Mouse (Mus musculus) heart, adult 8-10 months (tissue): Measurements from ENCODE around the gene Shisa6. TPM values are rescaled to one million over a fixed set of nuclear protein-coding genes. Genes with fewer than 3 reads are reported as not detected.

ENCODE experiments used
- DNase-seq: peaks from one replicate; pipeline ENCODE4 v3.0.0; 2022; ENCODE audit warnings: low spot score
- total RNA-seq, 4 experiments: library from RNA; stranded (reverse); gene quantifications; 2 replicates each; pipeline ENCODE4 v1.2.4; 2022

Gene Shisa6
- total RNA-seq, 4 experiments from 2014 or later: 0.60 to 3.3 (median 1.4) TPM

DNA sequence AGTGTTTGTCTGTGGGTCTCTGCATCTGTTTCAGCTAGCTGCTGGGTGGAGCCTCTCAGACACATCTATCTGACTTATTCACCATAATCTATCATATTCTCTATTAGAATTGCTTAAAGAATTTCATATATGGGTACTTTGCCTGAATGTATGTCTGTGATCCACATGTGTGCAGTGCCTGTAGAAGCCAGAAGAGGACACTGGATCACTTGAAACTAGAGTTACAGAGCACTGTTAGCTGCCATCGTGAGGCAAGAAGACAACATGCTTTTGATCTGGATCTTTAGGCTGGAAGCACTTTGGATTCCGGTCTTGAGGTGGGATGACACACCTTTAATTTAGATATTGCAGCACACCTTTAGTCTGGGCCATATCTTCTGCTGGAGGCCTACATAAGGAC lies 289.2 kb downstream of the Shisa6 start:
- no peak for DNase-seq

DNA sequence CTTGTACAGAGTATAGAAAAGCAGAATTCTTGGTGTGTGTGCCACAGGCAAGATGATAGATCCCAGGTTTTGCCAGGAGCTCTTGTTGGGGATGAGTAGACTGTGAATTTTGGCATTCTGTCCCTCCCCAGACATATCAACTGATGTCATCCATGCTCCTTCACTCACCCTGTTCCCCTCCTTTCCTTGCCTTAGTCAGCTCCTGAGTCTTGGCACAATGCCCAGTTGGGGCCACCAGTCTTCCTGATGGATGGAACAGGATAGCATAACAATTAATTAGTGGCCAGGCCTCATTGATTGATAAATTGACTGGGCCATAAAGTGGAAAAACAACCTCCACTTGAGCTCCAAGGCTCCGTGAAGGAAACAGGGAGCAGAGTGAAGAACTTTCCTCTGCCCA lies 292.9 kb downstream of the Shisa6 start:
- DNase-seq: no peak

DNA sequence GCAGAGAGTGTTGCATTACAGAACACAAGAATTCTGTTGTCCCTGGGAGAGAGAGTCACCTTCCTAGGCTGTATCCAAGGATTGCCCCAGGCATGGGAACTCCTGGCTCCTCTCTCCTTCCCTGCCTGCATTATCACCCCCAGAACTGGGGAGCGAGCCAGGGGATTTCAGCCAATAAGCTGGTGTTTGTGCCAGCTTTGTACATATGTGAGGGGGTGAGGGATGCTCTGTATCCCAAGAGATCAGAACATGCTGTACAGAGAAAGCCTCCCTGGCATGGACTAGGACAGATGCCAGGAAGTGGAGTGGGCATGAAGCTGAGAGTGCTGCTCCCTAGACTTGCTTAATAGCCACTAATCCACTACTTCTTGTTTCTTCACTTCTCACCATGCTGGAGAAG lies 303.6 kb downstream of the Shisa6 start:
- DNase-seq: no peak

DNA sequence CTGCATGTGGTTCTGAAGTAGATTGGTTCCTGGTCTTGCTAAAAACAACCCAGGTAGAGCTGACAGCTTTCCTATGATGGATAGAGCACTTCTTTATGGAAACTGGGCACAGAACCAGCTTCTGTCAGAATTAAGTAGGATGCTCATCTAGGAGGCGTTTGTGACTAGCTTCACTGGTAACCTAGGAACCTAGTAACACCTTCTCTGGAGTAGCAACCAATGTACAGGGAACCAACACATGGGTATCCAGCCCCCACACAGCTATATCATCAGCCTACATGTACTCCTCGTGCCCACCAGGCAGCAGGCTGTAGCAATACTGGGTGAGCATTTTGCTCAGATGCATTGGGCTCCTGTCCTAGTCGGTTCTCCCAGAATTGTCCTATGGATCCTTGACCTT lies 307.3 kb downstream of the Shisa6 start:
- DNase-seq: no peak

DNA sequence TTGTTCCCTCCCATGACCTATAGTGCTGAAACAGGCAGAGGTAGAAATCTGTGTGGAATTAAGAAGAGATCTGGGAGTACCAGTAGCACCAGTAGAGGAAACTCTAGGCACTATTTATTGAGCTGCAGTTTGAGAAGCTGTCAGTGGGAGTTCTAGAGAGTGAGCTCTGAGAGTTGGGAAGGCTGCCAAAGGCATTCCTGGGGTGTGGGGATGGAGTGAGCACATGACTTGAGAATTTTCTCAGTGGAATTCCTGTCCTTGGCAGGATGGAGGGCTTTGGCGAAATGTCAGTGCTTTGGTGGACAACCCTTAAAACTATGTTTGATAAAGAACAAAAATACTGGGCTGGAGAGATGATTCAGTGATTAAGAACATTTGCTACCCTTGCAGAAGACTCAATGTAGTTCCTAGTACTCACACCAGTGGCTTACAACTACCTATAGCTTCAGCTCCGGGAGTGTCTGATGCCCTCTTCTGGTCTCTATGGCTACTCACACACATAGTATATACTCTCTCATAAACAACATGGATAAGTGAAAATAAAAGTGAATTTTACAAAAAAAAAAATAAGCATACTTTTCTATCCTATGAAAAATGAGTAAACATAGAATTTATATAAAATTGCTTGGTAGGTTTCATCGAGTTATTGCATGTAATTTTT lies 337.0 kb downstream of the Shisa6 start:
- DNase-seq: peak; percentile 56

DNA sequence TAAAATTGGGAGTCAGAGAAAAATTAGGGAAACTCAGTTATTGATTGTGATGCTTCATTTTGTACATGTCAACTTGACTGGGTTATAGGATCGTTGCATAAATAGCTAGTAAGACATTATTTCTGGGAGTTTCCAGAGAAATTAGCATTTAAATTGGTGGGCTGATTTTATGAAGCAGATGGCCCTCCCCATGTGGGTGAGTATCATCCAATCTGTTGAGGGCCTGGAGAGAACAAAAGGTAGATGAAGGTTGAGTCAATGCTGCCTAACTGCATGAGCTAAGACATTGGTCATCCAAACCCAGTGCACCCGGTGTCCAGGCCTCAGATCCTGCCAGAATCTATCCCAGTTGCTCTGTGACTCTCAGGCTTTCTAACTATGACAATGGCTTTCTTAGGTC lies 337.6 kb downstream of the Shisa6 start:
- no peak for DNase-seq

DNA sequence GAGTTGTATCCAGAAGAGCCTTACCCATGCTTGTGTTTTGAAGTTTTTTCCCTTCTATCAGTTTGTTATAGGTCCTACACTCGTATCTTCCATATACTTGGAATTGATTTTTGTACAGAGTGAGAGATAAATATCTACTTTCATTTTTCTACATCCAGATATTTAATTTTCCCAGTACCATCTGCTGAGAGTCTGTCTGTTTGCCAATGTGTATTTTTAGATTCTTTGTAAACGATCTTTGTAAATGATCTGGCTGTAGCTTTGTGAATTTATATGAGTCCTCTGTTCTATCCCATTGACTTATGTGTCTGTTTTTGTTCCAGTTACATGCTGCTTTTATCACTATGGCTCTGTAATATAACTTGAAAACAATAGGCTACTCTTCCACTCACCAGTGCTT lies 348.0 kb downstream of the Shisa6 start:
- DNase-seq: no peak

DNA sequence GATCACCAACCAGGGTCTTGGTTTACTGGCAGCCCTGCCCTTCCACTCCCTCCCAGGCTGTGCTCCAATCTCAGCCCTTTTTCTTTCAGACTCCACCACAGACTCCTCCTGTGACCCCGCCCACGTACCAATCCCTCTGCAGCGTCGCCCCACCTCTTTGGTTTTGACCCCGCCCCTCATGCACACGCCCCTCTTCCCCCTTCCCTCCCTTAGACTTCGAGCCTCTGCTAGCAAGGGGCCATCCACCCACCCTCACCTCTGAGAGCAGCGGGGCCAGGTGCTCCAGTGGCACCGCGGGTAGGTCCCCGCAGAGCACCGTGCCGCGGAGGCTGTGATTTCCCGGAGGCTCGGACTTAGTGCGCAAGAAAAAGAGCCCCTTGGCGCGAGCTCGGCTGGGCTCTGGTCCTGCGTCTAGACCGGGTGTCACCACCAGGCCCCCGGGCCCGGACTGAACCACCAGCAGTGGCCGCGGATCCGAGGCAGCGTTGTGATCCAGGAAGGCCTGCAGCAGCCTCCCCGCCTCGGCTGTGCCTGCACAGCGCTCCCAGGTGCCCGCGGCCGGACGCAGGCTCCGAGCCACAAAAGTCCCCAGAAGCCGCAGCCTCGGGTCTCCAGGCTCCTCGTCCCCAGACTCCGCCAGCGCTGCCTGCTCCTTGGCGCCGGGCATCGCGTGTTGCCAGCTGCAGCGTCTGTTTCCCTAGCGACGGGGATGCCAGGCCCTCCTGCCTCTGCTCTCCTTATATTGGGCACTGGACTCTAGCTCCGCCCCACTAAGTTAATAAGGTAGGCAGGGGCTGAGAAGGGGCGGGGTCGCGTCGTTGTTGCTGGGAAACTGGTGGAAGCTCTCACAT lies 357.7 kb downstream of the Shisa6 start, which contains the start of gene Dnah9:
TSS of gene Dnah9 (minus strand) at position 751 of the 851 bp plus-strand sequence.
- peak; percentile 11 for DNase-seq

DNA sequence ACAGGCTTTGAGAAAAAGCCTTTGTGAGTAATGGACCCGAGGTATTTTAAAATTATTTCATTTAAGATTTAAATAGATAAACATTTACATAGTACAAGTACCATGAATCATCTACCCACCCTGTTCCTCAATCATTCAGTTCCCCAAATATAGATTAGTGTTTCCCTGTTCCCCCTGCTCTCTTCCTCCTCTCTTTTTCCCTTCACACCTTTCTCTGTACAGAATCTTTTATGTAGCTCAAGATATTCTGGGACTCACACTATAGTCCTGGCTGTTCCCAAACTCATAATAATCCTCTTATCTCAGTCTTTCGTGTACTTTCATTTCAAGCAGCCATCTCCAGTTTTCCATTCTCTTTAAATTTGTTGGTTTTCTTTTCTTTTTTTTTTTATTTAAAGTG lies 361.7 kb downstream of the Shisa6 start:
- no peak for DNase-seq
